In genomic region chr2:25696951-25697350, GRCm38 (mm10) we compare ENCODE assay signal across 27 mouse cellular contexts. TPM values are rescaled to one million over a fixed set of nuclear protein-coding genes. Genes with fewer than 3 reads are reported as not detected.
"Had no signal": no experiment of that assay in that cellular context is flagged by ENCODE, and none has a peak within 500 bp of the region (broad histone marks: within the 10 kb centered on the region; RNA-seq: fewer than 3 reads in every experiment).

No protein-coding gene starts in this region.

- H3K4me1 ChIP-seq: limb, embryonic 12.5 days; liver, embryonic 13.5 days; midbrain, embryonic 12.5 days; midbrain, embryonic 15.5 days; neural tube, embryonic 12.5 days; neural tube, embryonic 15.5 days; stomach, embryonic 15.5 days had no signal

- DNase-seq: kidney, postnatal 10 days; kidney, postnatal 4 days; left cerebral cortex, postnatal 4 days; liver, embryonic 13.5 days; lung, adult 2 months; right cerebral cortex, adult 18-20 months; right cerebral cortex, postnatal 14 days; right cerebral cortex, postnatal 4 days; thymus, postnatal 25 days had no signal

- H3K4me2 ChIP-seq: limb, embryonic 12.5 days; limb, embryonic 15.5 days; liver, embryonic 13.5 days; midbrain, embryonic 12.5 days; midbrain, embryonic 15.5 days; neural tube, embryonic 12.5 days; neural tube, embryonic 15.5 days; stomach, embryonic 15.5 days had no signal

- H3K27me3 ChIP-seq: limb, embryonic 12.5 days; limb, embryonic 15.5 days; liver, embryonic 13.5 days; midbrain, embryonic 12.5 days; midbrain, embryonic 15.5 days; neural tube, embryonic 12.5 days; neural tube, embryonic 15.5 days; stomach, embryonic 15.5 days had no signal

- H3K4me3 ChIP-seq: limb, embryonic 12.5 days; limb, embryonic 15.5 days; liver, embryonic 13.5 days; midbrain, embryonic 12.5 days; midbrain, embryonic 15.5 days; neural tube, embryonic 12.5 days; neural tube, embryonic 15.5 days; stomach, embryonic 15.5 days had no signal

- H3K27ac ChIP-seq: limb, embryonic 12.5 days; limb, embryonic 15.5 days; liver, embryonic 13.5 days; macrophage; midbrain, embryonic 12.5 days; midbrain, embryonic 15.5 days; neural tube, embryonic 12.5 days; neural tube, embryonic 15.5 days; stomach, embryonic 15.5 days had no signal

- H3K9ac ChIP-seq: limb, embryonic 12.5 days; limb, embryonic 15.5 days; liver, embryonic 13.5 days; midbrain, embryonic 12.5 days; midbrain, embryonic 15.5 days; neural tube, embryonic 12.5 days; neural tube, embryonic 15.5 days; stomach, embryonic 15.5 days had no signal

- H3K9me3 ChIP-seq: limb, embryonic 12.5 days; limb, embryonic 15.5 days; liver, embryonic 13.5 days; midbrain, embryonic 12.5 days; midbrain, embryonic 15.5 days; neural tube, embryonic 12.5 days; neural tube, embryonic 15.5 days; stomach, embryonic 15.5 days had no signal

- H3K36me3 ChIP-seq: limb, embryonic 12.5 days; limb, embryonic 15.5 days; liver, embryonic 13.5 days; midbrain, embryonic 12.5 days; midbrain, embryonic 15.5 days; neural tube, embryonic 12.5 days; neural tube, embryonic 15.5 days; stomach, embryonic 15.5 days had no signal

- ATAC-seq: midbrain, embryonic 15.5 days had no signal

RNA-seq across cellular contexts. Expression of gene Obp2a, which starts 2.9 kb away (rescaled TPM):
- total RNA-seq: layer of hippocampus, adult 18-20 months; layer of hippocampus, postnatal 14 days; left cerebral cortex, adult 8-10 months; left cerebral cortex, postnatal 14 days; left cerebral cortex, postnatal 4 days; megakaryocyte, adult 5-6 weeks had no signal
- polyA plus RNA-seq: kidney, embryonic 14.5 days; limb, embryonic 12.5 days; limb, embryonic 15.5 days; liver, embryonic 13.5 days; liver, embryonic 16.5 days; lung, adult 2 months; lung, embryonic 16.5 days; macrophage; midbrain, embryonic 12.5 days; midbrain, embryonic 15.5 days; neural tube, embryonic 12.5 days; neural tube, embryonic 15.5 days; stomach, embryonic 15.5 days; urinary bladder, adult 2 months had no signal

RNA-seq across cellular contexts. Expression of gene Lcn10, which starts 14.4 kb away (rescaled TPM):
- total RNA-seq: layer of hippocampus, adult 18-20 months; layer of hippocampus, postnatal 14 days; left cerebral cortex, adult 8-10 months; left cerebral cortex, postnatal 14 days; left cerebral cortex, postnatal 4 days; megakaryocyte, adult 5-6 weeks had no signal
- polyA plus RNA-seq: kidney, embryonic 14.5 days; limb, embryonic 12.5 days; limb, embryonic 15.5 days; liver, embryonic 13.5 days; liver, embryonic 16.5 days; lung, adult 2 months; lung, embryonic 16.5 days; macrophage; midbrain, embryonic 12.5 days; midbrain, embryonic 15.5 days; neural tube, embryonic 12.5 days; neural tube, embryonic 15.5 days; stomach, embryonic 15.5 days had no signal

RNA-seq across cellular contexts. Expression of gene Lcn6, which starts 20.4 kb away (rescaled TPM):
- total RNA-seq: layer of hippocampus, adult 18-20 months; layer of hippocampus, postnatal 14 days; left cerebral cortex, adult 8-10 months; left cerebral cortex, postnatal 14 days; left cerebral cortex, postnatal 4 days; megakaryocyte, adult 5-6 weeks had no signal
- polyA plus RNA-seq: kidney, embryonic 14.5 days; limb, embryonic 12.5 days; limb, embryonic 15.5 days; liver, embryonic 13.5 days; liver, embryonic 16.5 days; lung, adult 2 months; lung, embryonic 16.5 days; macrophage; midbrain, embryonic 12.5 days; midbrain, embryonic 15.5 days; neural tube, embryonic 12.5 days; neural tube, embryonic 15.5 days; stomach, embryonic 15.5 days; thymus, postnatal 0 days had no signal

RNA-seq across cellular contexts. Expression of gene Lcn5, which starts 39.2 kb away (rescaled TPM):
- total RNA-seq: layer of hippocampus, adult 18-20 months; layer of hippocampus, postnatal 14 days; left cerebral cortex, adult 8-10 months; left cerebral cortex, postnatal 14 days; left cerebral cortex, postnatal 4 days; megakaryocyte, adult 5-6 weeks had no signal
- polyA plus RNA-seq: kidney, embryonic 14.5 days; limb, embryonic 12.5 days; limb, embryonic 15.5 days; liver, embryonic 13.5 days; liver, embryonic 16.5 days; lung, adult 2 months; lung, embryonic 16.5 days; macrophage; midbrain, embryonic 12.5 days; midbrain, embryonic 15.5 days; neural tube, embryonic 12.5 days; neural tube, embryonic 15.5 days; stomach, embryonic 15.5 days; thymus, postnatal 0 days; urinary bladder, adult 2 months had no signal
